Mouse (Mus musculus): ENCODE measurements at regions not wholly inside any gene's neighbourhood (a gene's known extent, or its start where the extent isn't known, plus 50 kb on each side); places are given as distances from the start of the nearest gene placed in this dataset.

GRCm38 (mm10) chr5:73872641-73873421, 195.4 kb downstream of the Usp46 start:
- TF ChIP-seq POLR2A (IDR thresholded peaks at IDR 0.05; ENCODE audit: extremely low read depth, insufficient read depth, low read length): no peak
- TF ChIP-seq CTCF (IDR thresholded peaks at IDR 0.05; ENCODE audit: extremely low read depth, insufficient read depth, low read length): no peak
